Mouse (Mus musculus) neural tube, embryonic 14.5 days (tissue): ENCODE data around the gene Ccdc12. TPM values are rescaled to one million over a fixed set of nuclear protein-coding genes. Genes with fewer than 3 reads are reported as not detected.

Experiments used
- ATAC-seq: fragments of 200-750 bp; cut with Nextera tagmentation; 2 replicates; pipeline ENCODE4 v1.8.0; 2017; ENCODE audit warnings: low read depth, mild to moderate bottlenecking, moderate TSS enrichment, moderate library complexity
- H3K27ac ChIP-seq: fragments of 300-500 bp; sonication (generic); 2 replicates; pipeline ENCODE4 v1.5.1; 2014; ENCODE audit warnings: low read depth, mild to moderate bottlenecking, control low read depth, low read length, moderate library complexity, mixed read lengths
- H3K27me3 ChIP-seq: fragments of 300-500 bp; sonication (generic); 2 replicates; pipeline ENCODE4 v1.6.1; 2014; ENCODE audit warnings: low read length; ENCODE audit not compliant: control insufficient read depth, insufficient read depth
- H3K36me3 ChIP-seq: fragments of 300-500 bp; sonication (generic); 2 replicates; pipeline ENCODE4 v1.6.1; 2014; ENCODE audit warnings: low read length, mixed read lengths; ENCODE audit not compliant: control insufficient read depth, insufficient read depth
- H3K4me1 ChIP-seq: fragments of 300-500 bp; sonication (generic); 2 replicates; pipeline ENCODE4 v1.6.1; 2014; ENCODE audit warnings: low read length; ENCODE audit not compliant: control insufficient read depth, insufficient read depth
- H3K4me2 ChIP-seq: fragments of 300-500 bp; sonication (generic); 2 replicates; pipeline ENCODE4 v1.6.1; 2014; ENCODE audit warnings: mild to moderate bottlenecking, low read depth, low read length, control low read depth
- H3K4me3 ChIP-seq: fragments of 300-500 bp; sonication (generic); 2 replicates; pipeline ENCODE4 v1.5.1; 2014; ENCODE audit warnings: low read depth, low read length, control low read depth, mixed read lengths
- H3K9ac ChIP-seq: fragments of 300-500 bp; sonication (generic); replicated peaks from 2 replicates; pipeline ENCODE4 v1.6.1; 2014; ENCODE audit warnings: low read depth, mild to moderate bottlenecking, control low read depth, low read length, mixed read lengths
- H3K9me3 ChIP-seq: fragments of 300-500 bp; sonication (generic); 2 replicates; pipeline ENCODE4 v1.6.1; 2016; ENCODE audit warnings: low read length; ENCODE audit not compliant: control insufficient read depth
- WGBS: fragments of 180-500 bp; shearing (Covaris S2); extraction: QIAGEN DNeasy Blood & Tissue Kit; methylation state at CpG from one replicate; pipeline ENCODE4 v1.1.7; 2014; 5-methylcytosine and 5-hydroxymethylcytosine counted together
- polyA plus RNA-seq: library from polyadenylated mRNA; unstranded; fragments of >200 nt; fragmentation: Nextera tagmentation; extraction: Ambion mirVana; gene quantifications from 2 replicates; pipeline ENCODE4 v1.2.1, GENCODE M21; 2014

Ccdc12 gene
- polyA plus RNA-seq, 1 experiment from 2014 or later: 112 TPM

- H3K4me1 ChIP-seq: peaks cover 23% of the 10 kb centered on the region
Observed at GRCm38 (mm10) chr9:110687061-110687460, 30.8 kb downstream of the Ccdc12 start.

DNA sequence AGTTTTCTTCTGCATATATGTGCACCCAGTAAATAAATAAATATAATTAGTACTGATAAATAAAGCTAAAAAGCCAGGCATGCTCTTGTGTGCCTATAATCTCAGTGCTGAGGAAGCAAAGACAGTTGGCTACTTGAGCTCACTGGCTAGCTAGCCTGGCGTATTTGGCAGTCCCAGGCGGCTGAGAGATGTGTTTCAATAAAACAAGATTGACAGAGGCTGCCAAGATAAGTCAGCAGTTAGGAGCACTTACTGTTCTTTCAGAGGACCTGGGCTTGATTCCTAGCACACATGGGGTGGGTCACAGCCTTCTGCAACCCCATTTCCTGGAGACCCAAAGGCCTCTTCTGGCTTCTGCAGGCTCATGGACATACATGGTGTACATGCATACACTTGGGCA is 31.5 kb downstream of the Ccdc12 start:
- no peaks in the 10 kb centered on the region for H3K36me3 ChIP-seq
- no peak overlapping the region for H3K27ac ChIP-seq
- H3K9me3 ChIP-seq: no peaks in the 10 kb centered on the region
- ATAC-seq: no peak
- no peak overlapping the region for H3K4me2 ChIP-seq
- no peak overlapping the region for H3K4me3 ChIP-seq
- no peak overlapping the region for H3K9ac ChIP-seq
- H3K27me3 ChIP-seq: no peaks in the 10 kb centered on the region
- H3K4me1 ChIP-seq: peaks cover 18% of the 10 kb centered on the region
- WGBS: 79% methylated on average over 2 of the region's 2 CpGs

More at GRCm38 (mm10) chr9:110687061-110687460, 30.8 kb downstream of the Ccdc12 start:
- no peak overlapping the region for H3K4me3 ChIP-seq
- no peak overlapping the region for H3K4me2 ChIP-seq
- no peaks in the 10 kb centered on the region for H3K27me3 ChIP-seq
- H3K9ac ChIP-seq: no peak overlapping the region
- H3K36me3 ChIP-seq: no peaks in the 10 kb centered on the region
- no peaks in the 10 kb centered on the region for H3K9me3 ChIP-seq
- 71% methylated on average over 5 of the region's 5 CpGs for WGBS
- no peak for ATAC-seq
- no peak overlapping the region for H3K27ac ChIP-seq

- no peak for ATAC-seq
- H3K4me1 ChIP-seq: peaks cover 6% of the 10 kb centered on the region
- no peak overlapping the region for H3K4me3 ChIP-seq
- no peak overlapping the region for H3K4me2 ChIP-seq
- H3K9me3 ChIP-seq: no peaks in the 10 kb centered on the region
- no peak overlapping the region for H3K9ac ChIP-seq
- 92% methylated on average over 8 of the region's 8 CpGs for WGBS
- H3K27me3 ChIP-seq: no peaks in the 10 kb centered on the region
- peaks cover 1% of the 10 kb centered on the region; the same call in 1 of the 2 replicates for H3K36me3 ChIP-seq
- no peak overlapping the region for H3K27ac ChIP-seq
Observed at GRCm38 (mm10) chr9:110689261-110689779, 33.0 kb downstream of the Ccdc12 start.

GRCm38 (mm10) chr9:110695165-110695755 is 39.0 kb downstream of the Ccdc12 start:
- no peak for ATAC-seq
- Histone ChIP-seq H3K4me3 (no peak overlapping the region), H3K36me3 (peaks cover 4% of the 10 kb centered on the region; the same call in 1 of the 2 replicates), H3K4me2 (no peak overlapping the region), H3K4me1 (no peaks in the 10 kb centered on the region), H3K9ac (no peak overlapping the region), H3K9me3 (no peaks in the 10 kb centered on the region), H3K27ac (no peak overlapping the region), H3K27me3 (no peaks in the 10 kb centered on the region)
- WGBS: 91% methylated on average over 4 of the region's 4 CpGs

- H3K9me3 ChIP-seq: no peaks in the 10 kb centered on the region
- WGBS: 92% methylated on average over 5 of the region's 5 CpGs
- no peaks in the 10 kb centered on the region for H3K4me1 ChIP-seq
- peaks cover 4% of the 10 kb centered on the region; the same call in 1 of the 2 replicates for H3K36me3 ChIP-seq
- no peak overlapping the region for H3K27ac ChIP-seq
- no peak overlapping the region for H3K9ac ChIP-seq
- no peaks in the 10 kb centered on the region for H3K27me3 ChIP-seq
- no peak overlapping the region for H3K4me2 ChIP-seq
- ATAC-seq: no peak
- H3K4me3 ChIP-seq: no peak overlapping the region
Observed at GRCm38 (mm10) chr9:110696427-110696826, 40.1 kb downstream of the Ccdc12 start.

- H3K27ac ChIP-seq: no peak overlapping the region
- H3K4me3 ChIP-seq: no peak overlapping the region
- H3K4me1 ChIP-seq: no peaks in the 10 kb centered on the region
- no peak overlapping the region for H3K4me2 ChIP-seq
- ATAC-seq: no peak
- H3K9me3 ChIP-seq: no peaks in the 10 kb centered on the region
- no peak overlapping the region for H3K9ac ChIP-seq
- no peaks in the 10 kb centered on the region for H3K27me3 ChIP-seq
- 85% methylated on average over 3 of the region's 3 CpGs for WGBS
- H3K36me3 ChIP-seq: peaks cover 4% of the 10 kb centered on the region; the same call in 1 of the 2 replicates
Observed at GRCm38 (mm10) chr9:110697465-110697864, 41.2 kb downstream of the Ccdc12 start.

DNA sequence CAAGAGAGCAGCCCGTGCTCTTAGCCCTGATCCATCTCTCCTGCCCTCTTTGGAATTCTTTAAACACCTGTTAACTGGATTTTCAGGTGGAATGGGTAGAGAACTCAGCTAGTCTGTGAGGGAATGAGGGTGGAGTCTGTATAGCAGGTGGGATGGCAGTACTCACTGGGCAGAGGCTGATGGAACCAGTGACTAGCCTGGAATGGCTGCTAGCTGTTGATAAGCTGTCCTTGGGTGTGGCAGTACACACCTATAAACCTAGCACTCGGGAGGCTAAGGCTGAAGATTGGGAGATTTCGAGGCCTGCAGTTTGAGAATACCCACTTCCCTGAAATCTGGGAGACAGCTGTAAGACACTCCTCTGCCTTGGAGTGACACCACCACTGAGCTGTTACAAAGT is 43.3 kb downstream of the Ccdc12 start:
- Histone ChIP-seq H3K27ac (no peak overlapping the region), H3K9ac (no peak overlapping the region), H3K27me3 (no peaks in the 10 kb centered on the region), H3K36me3 (peaks cover 2% of the 10 kb centered on the region; the same call in 1 of the 2 replicates), H3K4me2 (no peak overlapping the region), H3K4me1 (no peaks in the 10 kb centered on the region), H3K4me3 (no peak overlapping the region), H3K9me3 (no peaks in the 10 kb centered on the region)
- 95% methylated on average over 3 of the region's 3 CpGs for WGBS
- ATAC-seq: no peak

DNA sequence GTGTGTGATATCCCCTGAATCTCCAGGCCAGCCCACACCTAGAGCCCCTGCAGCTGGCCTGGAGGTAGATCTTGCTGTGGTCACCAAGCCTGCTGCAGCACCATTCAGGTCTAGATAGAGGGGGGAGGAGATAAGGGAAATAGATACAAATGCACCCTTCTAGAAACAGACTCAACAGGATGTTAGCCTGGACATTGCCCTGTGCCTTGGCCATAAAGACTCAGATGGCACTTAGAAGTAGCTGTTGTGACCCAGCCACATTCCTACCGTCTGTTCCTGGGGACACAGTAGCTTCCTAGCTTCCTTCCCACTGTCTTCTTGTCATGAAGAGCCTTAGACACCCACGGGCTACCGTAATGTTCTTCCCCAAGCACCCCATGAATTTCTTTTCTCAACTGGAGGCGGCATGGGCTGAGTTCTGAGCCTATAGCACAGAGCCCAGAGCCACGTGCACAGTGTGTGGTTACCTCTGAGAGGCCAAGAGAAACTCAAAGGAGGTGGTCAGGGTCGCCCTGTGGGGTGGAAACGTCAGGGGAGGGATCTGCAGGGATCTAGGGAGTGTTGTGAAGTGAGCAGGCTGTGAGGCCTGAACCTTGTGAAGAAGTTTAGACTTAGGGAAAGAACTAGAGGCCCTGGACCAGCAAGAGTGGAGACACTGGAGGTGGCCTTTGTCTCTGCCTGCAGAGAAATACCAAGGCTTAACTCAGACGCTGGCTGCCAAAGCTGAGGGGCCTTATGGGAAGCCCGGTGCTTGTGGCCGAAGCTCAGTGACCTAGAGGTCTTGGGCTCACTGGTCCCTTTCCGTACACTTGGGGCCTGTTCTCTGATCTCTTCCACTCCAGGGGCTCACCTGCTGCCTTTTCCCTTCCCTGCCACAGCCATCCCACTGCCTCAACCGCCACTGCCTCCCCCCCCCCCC is 45.1 kb downstream of the Ccdc12 start:
- H3K4me1 ChIP-seq: no peaks in the 10 kb centered on the region
- 83% methylated on average over 12 of the region's 12 CpGs for WGBS
- no peak for ATAC-seq
- H3K4me2 ChIP-seq: no peak overlapping the region
- H3K4me3 ChIP-seq: no peak overlapping the region
- H3K27ac ChIP-seq: no peak overlapping the region
- no peaks in the 10 kb centered on the region for H3K9me3 ChIP-seq
- H3K9ac ChIP-seq: no peak overlapping the region
- peaks cover 3% of the 10 kb centered on the region; the same call in 1 of the 2 replicates for H3K36me3 ChIP-seq
- no peaks in the 10 kb centered on the region for H3K27me3 ChIP-seq

DNA sequence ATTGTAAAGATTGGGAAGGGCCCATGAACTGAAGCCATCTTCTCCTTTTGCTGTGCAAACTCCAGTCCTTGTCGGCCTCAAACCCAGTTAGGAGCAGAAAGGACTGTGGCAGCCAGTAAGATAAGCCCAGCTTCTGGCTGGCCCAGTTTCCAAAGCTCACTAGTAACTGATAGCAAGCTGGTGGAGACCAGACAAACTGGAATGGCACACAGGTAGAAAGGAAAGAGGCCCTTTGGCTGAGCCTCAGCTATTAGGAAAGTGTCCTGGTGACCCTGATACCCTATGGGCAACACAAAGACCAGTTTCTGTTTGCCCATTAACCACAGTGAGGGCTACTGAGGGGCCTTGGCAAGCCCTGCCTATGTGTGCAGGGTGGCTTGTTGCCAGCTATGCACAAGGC is 46.5 kb downstream of the Ccdc12 start:
- Histone ChIP-seq H3K4me1 (no peaks in the 10 kb centered on the region), H3K9ac (no peak overlapping the region), H3K4me3 (no peak overlapping the region), H3K4me2 (no peak overlapping the region), H3K27me3 (no peaks in the 10 kb centered on the region), H3K9me3 (no peaks in the 10 kb centered on the region), H3K27ac (no peak overlapping the region), H3K36me3 (peaks cover 3% of the 10 kb centered on the region; the same call in 1 of the 2 replicates)
- WGBS: 86% methylated on average over 1 of the region's 1 CpGs
- no peak for ATAC-seq
